Mouse (Mus musculus) hindbrain, embryonic 11.5 days (tissue): ENCODE measurements around the gene Hils1. TPM values are rescaled to one million over a fixed set of nuclear protein-coding genes. Genes with fewer than 3 reads are reported as not detected.
A peak's percentile ranks its signal among the peaks of the same experiment; 100 is the strongest.

Experiments used
- ATAC-seq: fragments of 200-750 bp; cut with Nextera tagmentation; 2 replicates; pipeline ENCODE4 v1.8.0; 2017; ENCODE audit warnings: mild to moderate bottlenecking, moderate TSS enrichment, moderate library complexity; ENCODE audit not compliant: low FRiP score
- DNase-seq: peaks from one replicate; pipeline ENCODE4 v3.0.0-alpha.2; 2015; ENCODE audit warnings: low spot score
- H3K27ac ChIP-seq: fragments of 300-500 bp; sonication (generic); 2 replicates; pipeline ENCODE4 v1.5.1; 2014; ENCODE audit warnings: mild to moderate bottlenecking, low read depth, low read length
- H3K27me3 ChIP-seq: fragments of 300-500 bp; sonication (generic); 2 replicates; pipeline ENCODE4 v1.6.1; 2014; ENCODE audit warnings: mild to moderate bottlenecking, low read length, moderate library complexity, mixed read lengths; ENCODE audit not compliant: control insufficient read depth, insufficient read depth
- H3K36me3 ChIP-seq: fragments of 300-500 bp; sonication (generic); 2 replicates; pipeline ENCODE4 v1.6.1; 2014; ENCODE audit warnings: mild to moderate bottlenecking, low read length, moderate library complexity, mixed read lengths; ENCODE audit not compliant: control insufficient read depth, insufficient read depth
- H3K4me1 ChIP-seq: fragments of 300-500 bp; sonication (generic); replicated peaks from 2 replicates; pipeline ENCODE4 v1.6.1; 2014; ENCODE audit warnings: low read length, mixed read lengths; ENCODE audit not compliant: control insufficient read depth, insufficient read depth
- H3K4me2 ChIP-seq: fragments of 300-500 bp; sonication (generic); replicated peaks from 2 replicates; pipeline ENCODE4 v1.6.1; 2014; ENCODE audit warnings: mild to moderate bottlenecking, low read depth, low read length
- H3K4me3 ChIP-seq: fragments of 300-500 bp; sonication (generic); 2 replicates; pipeline ENCODE4 v1.5.1; 2014; ENCODE audit warnings: low read depth, low read length
- H3K9ac ChIP-seq: fragments of 300-500 bp; sonication (generic); 2 replicates; pipeline ENCODE4 v1.6.1; 2014; ENCODE audit warnings: low read depth, low read length
- H3K9me3 ChIP-seq: fragments of 300-500 bp; sonication (generic); 2 replicates; pipeline ENCODE4 v1.6.1; 2016; ENCODE audit warnings: low read length; ENCODE audit not compliant: control insufficient read depth
- WGBS: fragments of 180-500 bp; shearing (Covaris S2); extraction: QIAGEN DNeasy Blood & Tissue Kit; methylation state at CpG from one replicate; pipeline ENCODE4 v1.1.7; 2014; 5-methylcytosine and 5-hydroxymethylcytosine counted together
- polyA plus RNA-seq: library from polyadenylated mRNA; unstranded; fragments of >200 nt; fragmentation: Nextera tagmentation; extraction: Ambion mirVana; gene quantifications from 2 replicates; pipeline ENCODE4 v1.2.1, GENCODE M21; 2014

The Hils1 gene
- polyA plus RNA-seq, 1 experiment from 2014 or later, result not detected

DNA sequence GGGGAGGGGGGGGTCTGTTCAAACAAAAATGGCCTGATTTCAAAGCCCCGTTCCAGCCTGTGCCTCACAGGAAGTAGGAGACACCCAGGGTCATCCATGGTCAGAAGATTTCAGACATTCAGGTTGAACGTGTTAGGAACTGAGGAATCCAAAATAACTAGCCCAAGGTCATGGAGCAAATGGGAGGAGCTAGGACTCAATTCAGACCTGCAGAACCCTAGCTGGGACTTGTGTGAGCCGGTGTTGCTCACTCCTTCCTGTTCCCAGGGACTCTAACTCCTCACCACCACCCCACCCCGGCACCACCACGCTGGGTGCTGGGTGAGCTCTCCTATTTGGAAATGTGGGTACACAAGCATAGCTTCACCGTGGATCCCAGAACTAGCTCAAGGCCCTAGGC is 19.9 kb downstream of the Hils1 start:
- Histone ChIP-seq H3K9ac (no peak overlapping the region), H3K9me3 (no peaks in the 10 kb centered on the region), H3K4me1 (peaks cover 9% of the 10 kb centered on the region), H3K4me2 (no peak overlapping the region), H3K27me3 (no peaks in the 10 kb centered on the region), H3K4me3 (no peak overlapping the region), H3K27ac (no peak overlapping the region), H3K36me3 (no peaks in the 10 kb centered on the region)
- no peak for ATAC-seq
- DNase-seq, result no peak
- WGBS, result 48% methylated on average over 6 of the region's 6 CpGs

DNA sequence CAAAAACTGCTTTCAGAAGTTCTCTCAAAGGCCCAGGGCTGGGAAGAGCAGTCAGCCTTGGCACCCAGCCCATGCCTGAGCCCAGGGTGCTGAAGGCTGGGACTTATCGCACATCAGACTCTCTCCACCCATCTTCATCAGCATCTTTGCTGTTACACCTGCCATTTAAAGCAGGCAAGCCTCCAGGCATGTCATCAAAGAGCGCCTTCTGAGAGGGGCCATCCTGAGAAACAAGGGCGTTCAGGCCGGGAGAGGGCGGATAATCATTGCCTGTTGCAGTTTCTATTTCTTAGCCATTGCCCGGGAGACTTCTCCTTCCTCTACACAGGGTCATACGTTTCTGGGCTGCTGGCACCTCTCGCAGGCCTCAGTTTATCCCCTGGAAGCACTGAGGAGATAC is 20.5 kb downstream of the Hils1 start:
- no peak overlapping the region for H3K27ac ChIP-seq
- 80% methylated on average over 8 of the region's 8 CpGs for WGBS
- ATAC-seq (no peak), DNase-seq (no peak)
- H3K4me3 ChIP-seq, result no peak overlapping the region
- no peaks in the 10 kb centered on the region for H3K36me3 ChIP-seq
- H3K4me2 ChIP-seq, result no peak overlapping the region
- H3K4me1 ChIP-seq, result peaks cover 9% of the 10 kb centered on the region
- no peaks in the 10 kb centered on the region for H3K9me3 ChIP-seq
- no peaks in the 10 kb centered on the region for H3K27me3 ChIP-seq
- H3K9ac ChIP-seq, result no peak overlapping the region

GRCm38 (mm10) chr11:94988780-94989561 is 21.6 kb downstream of the Hils1 start:
- DNase-seq, result no peak
- Histone ChIP-seq H3K4me3 (peak overlapping the region; percentile 48), H3K27ac (peak overlapping the region; percentile 84), H3K27me3 (no peaks in the 10 kb centered on the region), H3K9me3 (no peaks in the 10 kb centered on the region), H3K36me3 (no peaks in the 10 kb centered on the region), H3K9ac (peak overlapping the region; percentile 67), H3K4me1 (peaks cover 16% of the 10 kb centered on the region), H3K4me2 (peak overlapping the region; percentile 53)
- 21% methylated on average over 10 of the region's 10 CpGs for WGBS
- ATAC-seq, result no peak; the same call in 1 of the 2 replicates

GRCm38 (mm10) chr11:94989562-94990017 is 22.2 kb downstream of the Hils1 start:
- Histone ChIP-seq H3K4me2 (peak overlapping the region; percentile 53), H3K4me1 (peaks cover 22% of the 10 kb centered on the region), H3K36me3 (no peaks in the 10 kb centered on the region), H3K27me3 (no peaks in the 10 kb centered on the region), H3K4me3 (peak overlapping the region; percentile 48), H3K9ac (peak overlapping the region; percentile 67), H3K9me3 (no peaks in the 10 kb centered on the region), H3K27ac (peak overlapping the region; percentile 84)
- DNase-seq (peak; percentile 95), ATAC-seq (peak; percentile 56)
- WGBS, result under 1% methylated on average over 12 of the region's 12 CpGs

GRCm38 (mm10) chr11:94990102-94990748 is 22.8 kb downstream of the Hils1 start:
- H3K9me3 ChIP-seq, result no peaks in the 10 kb centered on the region
- WGBS, result 49% methylated on average over 6 of the region's 6 CpGs
- peak overlapping the region; percentile 92 for H3K4me3 ChIP-seq
- H3K27ac ChIP-seq, result peak overlapping the region; percentile 88
- ATAC-seq (no peak), DNase-seq (no peak)
- H3K9ac ChIP-seq, result peak overlapping the region; percentile 93; the same call in 1 of the 2 replicates
- H3K4me1 ChIP-seq, result peaks cover 27% of the 10 kb centered on the region
- H3K4me2 ChIP-seq, result peak overlapping the region; percentile 99
- no peaks in the 10 kb centered on the region for H3K27me3 ChIP-seq
- no peaks in the 10 kb centered on the region for H3K36me3 ChIP-seq

DNA sequence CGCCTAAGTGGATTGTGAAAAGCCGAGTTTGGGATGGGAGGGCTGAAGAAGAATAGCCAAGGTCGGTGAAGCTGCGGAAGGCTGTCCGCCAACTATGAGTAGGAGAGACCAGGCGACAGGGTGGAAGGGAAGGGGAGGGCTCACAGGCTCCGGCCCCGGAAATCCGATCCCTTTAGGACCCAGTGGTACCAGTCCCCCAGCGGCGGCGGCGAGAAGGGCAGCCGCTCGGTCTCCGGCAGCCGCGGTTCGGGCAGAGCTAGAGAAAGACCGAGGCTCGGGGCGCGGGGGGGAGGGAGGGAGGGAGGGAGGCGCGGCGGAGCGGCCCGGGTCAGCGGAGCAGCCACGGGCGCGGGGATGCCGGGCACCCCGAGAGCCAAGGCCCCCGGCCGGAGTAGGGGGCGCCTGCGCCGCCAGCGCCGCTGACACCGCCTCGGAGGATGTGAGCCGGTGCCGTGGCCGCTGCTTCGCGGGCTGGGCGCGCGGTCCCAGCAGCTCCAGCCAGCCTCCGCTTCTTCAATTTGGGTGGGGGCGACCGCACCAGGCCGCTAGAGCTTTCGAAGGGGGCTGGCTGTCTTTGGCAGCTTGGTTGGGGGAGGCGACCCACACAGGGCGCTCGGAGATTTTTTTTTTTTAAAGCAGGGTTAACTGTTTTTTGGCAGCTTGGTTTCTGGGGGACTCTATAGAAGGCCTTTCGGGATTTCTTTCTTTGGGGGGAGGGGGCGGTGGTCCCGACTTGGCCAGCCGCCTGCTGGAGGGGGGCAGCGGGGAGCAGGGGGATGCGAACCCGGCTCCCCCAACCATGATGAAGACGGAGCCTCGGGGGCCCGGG is 23.6 kb downstream of the Hils1 start, which contains the start of gene Ppp1r9b:
Gene Ppp1r9b (plus strand): TSS at position 287 of the 829 bp plus-strand sequence.
- ATAC-seq, result peak; percentile 78
- peak; percentile 95 for DNase-seq
- Histone ChIP-seq H3K27ac (peak within 1 kb of the TSS; percentile 88), H3K36me3 (no peaks in the 10 kb centered on the region), H3K9me3 (no peaks in the 10 kb centered on the region), H3K27me3 (no peaks in the 10 kb centered on the region), H3K4me3 (peak within 1 kb of the TSS; percentile 92), H3K4me1 (peaks cover 29% of the 10 kb centered on the region), H3K4me2 (peak within 1 kb of the TSS; percentile 99), H3K9ac (peak within 1 kb of the TSS; percentile 93)
- under 1% methylated on average over 47 of the region's 69 CpGs for WGBS

DNA sequence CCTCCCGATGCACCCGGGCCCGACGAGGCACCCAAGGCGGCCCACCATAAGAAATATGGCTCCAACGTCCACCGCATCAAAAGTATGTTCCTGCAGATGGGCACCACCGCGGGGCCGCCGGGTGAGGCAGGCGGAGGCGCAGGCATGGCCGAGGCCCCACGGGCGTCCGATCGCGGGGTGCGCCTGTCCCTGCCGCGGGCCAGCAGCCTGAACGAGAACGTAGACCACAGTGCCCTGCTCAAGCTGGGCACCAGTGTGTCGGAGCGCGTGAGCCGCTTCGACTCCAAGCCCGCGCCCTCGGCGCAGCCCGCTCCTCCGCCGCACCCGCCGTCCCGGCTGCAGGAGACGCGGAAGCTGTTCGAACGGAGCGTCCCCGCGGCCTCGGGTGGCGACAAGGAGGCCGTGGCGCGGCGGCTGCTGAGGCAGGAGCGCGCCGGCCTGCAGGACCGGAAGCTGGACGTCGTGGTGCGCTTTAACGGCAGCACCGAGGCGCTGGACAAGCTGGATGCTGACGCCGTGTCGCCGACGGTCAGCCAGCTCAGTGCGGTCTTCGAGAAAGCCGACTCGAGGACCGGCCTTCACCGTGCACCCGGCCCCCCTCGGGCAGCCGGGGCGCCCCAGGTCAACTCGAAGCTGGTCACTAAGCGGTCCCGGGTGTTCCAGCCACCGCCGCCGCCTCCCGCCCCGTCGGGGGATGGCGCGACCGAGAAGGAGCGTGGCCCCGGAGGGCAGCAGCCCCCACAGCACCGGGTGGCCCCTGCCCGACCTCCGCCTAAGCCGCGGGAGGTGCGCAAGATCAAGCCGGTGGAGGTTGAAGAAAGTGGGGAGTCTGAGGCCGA is 24.5 kb downstream of the Hils1 start:
- WGBS, result under 1% methylated on average over 97 of the region's 99 CpGs
- Histone ChIP-seq H3K4me3 (peak overlapping the region; percentile 92), H3K27ac (peak overlapping the region; percentile 88), H3K4me1 (peaks cover 29% of the 10 kb centered on the region), H3K4me2 (peak overlapping the region; percentile 99), H3K9ac (peak overlapping the region; percentile 93), H3K36me3 (peaks cover 4% of the 10 kb centered on the region; the same call in 1 of the 2 replicates), H3K27me3 (no peaks in the 10 kb centered on the region), H3K9me3 (no peaks in the 10 kb centered on the region)
- DNase-seq, result peak; percentile 66
- ATAC-seq, result no peak

DNA sequence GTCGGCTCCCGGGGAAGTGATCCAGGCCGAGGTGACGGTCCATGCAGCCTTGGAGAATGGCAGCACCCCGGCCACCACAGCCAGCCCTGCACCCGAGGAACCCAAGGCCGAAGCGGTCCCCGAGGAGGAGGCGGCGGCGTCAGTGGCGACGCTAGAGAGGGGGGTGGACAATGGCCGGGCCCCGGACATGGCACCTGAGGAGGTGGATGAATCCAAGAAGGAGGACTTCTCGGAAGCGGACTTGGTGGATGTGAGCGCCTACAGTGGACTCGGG is 25.0 kb downstream of the Hils1 start:
- ATAC-seq (no peak), DNase-seq (no peak)
- Histone ChIP-seq H3K9ac (peak overlapping the region; percentile 93), H3K27me3 (no peaks in the 10 kb centered on the region), H3K9me3 (no peaks in the 10 kb centered on the region), H3K36me3 (peaks cover 5% of the 10 kb centered on the region), H3K4me3 (peak overlapping the region; percentile 92), H3K27ac (peak overlapping the region; percentile 62; the same call in 1 of the 2 replicates), H3K4me2 (peak overlapping the region; percentile 99), H3K4me1 (peaks cover 29% of the 10 kb centered on the region)
- WGBS, result under 1% methylated on average over 20 of the region's 20 CpGs
